Mouse (Mus musculus) embryonic facial prominence, embryonic 13.5 days (tissue): ENCODE measurements around the gene Npas3. TPM values are rescaled to one million over a fixed set of nuclear protein-coding genes. Genes with fewer than 3 reads are reported as not detected.

Experiments used
- ATAC-seq: fragments of 200-750 bp; cut with Nextera tagmentation; 2 replicates; pipeline ENCODE4 v1.8.0; 2017; ENCODE audit warnings: low read depth; ENCODE audit not compliant: insufficient number of reproducible peaks, insufficient read depth, low FRiP score, low TSS enrichment
- H3K27ac ChIP-seq: fragments of 300-500 bp; sonication (generic); 2 replicates; pipeline ENCODE4 v1.5.1; 2015; ENCODE audit warnings: moderate library complexity, mild to moderate bottlenecking, inconsistent platforms
- H3K27me3 ChIP-seq: fragments of 300-500 bp; sonication (generic); 2 replicates; pipeline ENCODE4 v1.6.1; 2015; ENCODE audit warnings: mild to moderate bottlenecking, inconsistent platforms
- H3K36me3 ChIP-seq: fragments of 300-500 bp; sonication (generic); 2 replicates; pipeline ENCODE4 v1.6.1; 2015; ENCODE audit warnings: mild to moderate bottlenecking, inconsistent platforms
- H3K4me1 ChIP-seq: fragments of 300-500 bp; sonication (generic); 2 replicates; pipeline ENCODE4 v1.6.1; 2015; ENCODE audit warnings: inconsistent platforms
- H3K4me2 ChIP-seq: fragments of 300-500 bp; sonication (generic); 2 replicates; pipeline ENCODE4 v1.6.1; 2015; ENCODE audit warnings: moderate library complexity, mild to moderate bottlenecking, inconsistent platforms
- H3K4me3 ChIP-seq: fragments of 300-500 bp; sonication (generic); 2 replicates; pipeline ENCODE4 v1.5.1; 2015; ENCODE audit warnings: mild to moderate bottlenecking, inconsistent platforms
- H3K9ac ChIP-seq: fragments of 300-500 bp; sonication (generic); 2 replicates; pipeline ENCODE4 v1.6.1; 2015; ENCODE audit warnings: mild to moderate bottlenecking, inconsistent platforms
- H3K9me3 ChIP-seq: fragments of 300-500 bp; sonication (generic); 2 replicates; pipeline ENCODE4 v1.6.1; 2016; ENCODE audit warnings: inconsistent platforms
- WGBS: fragments of 180-500 bp; shearing (Covaris S2); methylation state at CpG from one replicate; pipeline ENCODE4 v1.1.7; 2015; ENCODE audit warnings: mixed read lengths; 5-methylcytosine and 5-hydroxymethylcytosine counted together
- polyA plus RNA-seq: library from polyadenylated mRNA; unstranded; fragments of >200 nt; fragmentation: Nextera tagmentation; extraction: Ambion mirVana; gene quantifications from 2 replicates; pipeline ENCODE4 v1.2.1, GENCODE M21; 2015

Gene Npas3
- polyA plus RNA-seq, 1 experiment from 2014 or later: 4.3 TPM

GRCm38 (mm10) chr12:54052939-54053338 lies 804.5 kb downstream of the Npas3 start:
- Histone ChIP-seq H3K9ac (no peak overlapping the region), H3K9me3 (no peaks in the 10 kb centered on the region), H3K27me3 (peaks cover 14% of the 10 kb centered on the region; the same call in 1 of the 2 replicates), H3K36me3 (no peaks in the 10 kb centered on the region), H3K4me1 (0 out of 2 replicates have a peak, but pooled peaks cover 4% of the 10 kb centered on the region), H3K4me3 (no peak overlapping the region), H3K4me2 (no peak overlapping the region), H3K27ac (no peak overlapping the region)
- ATAC-seq: no peak
- 59% methylated on average over 3 of the region's 3 CpGs for whole genome bisulfite sequencing

DNA sequence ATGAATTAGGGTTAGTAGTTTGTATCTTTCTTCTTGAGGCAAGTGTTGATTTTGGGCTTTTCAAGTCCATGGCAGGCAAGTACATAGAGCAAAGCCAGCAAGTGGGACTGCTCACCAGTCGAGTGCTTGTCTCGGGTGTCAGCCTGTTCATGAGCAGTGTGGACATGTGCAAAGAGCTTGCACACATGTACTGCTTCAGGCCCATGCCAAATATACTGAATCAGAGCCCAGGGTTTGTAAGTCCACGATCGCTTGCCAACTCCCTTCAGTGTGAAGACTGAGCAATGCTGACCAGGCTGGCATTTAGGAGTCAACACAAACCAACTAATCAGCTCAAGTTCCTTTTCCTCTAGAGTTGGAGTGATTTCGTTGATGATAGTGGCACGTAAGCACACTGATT lies 805.1 kb downstream of the Npas3 start:
- Histone ChIP-seq H3K4me1 (0 out of 2 replicates have a peak, but pooled peaks cover 4% of the 10 kb centered on the region), H3K27ac (no peak overlapping the region), H3K36me3 (no peaks in the 10 kb centered on the region), H3K9me3 (no peaks in the 10 kb centered on the region), H3K4me3 (no peak overlapping the region), H3K27me3 (peaks cover 14% of the 10 kb centered on the region; the same call in 1 of the 2 replicates), H3K9ac (no peak overlapping the region), H3K4me2 (no peak overlapping the region)
- 91% methylated on average over 6 of the region's 6 CpGs for WGBS
- no peak for ATAC-seq

DNA sequence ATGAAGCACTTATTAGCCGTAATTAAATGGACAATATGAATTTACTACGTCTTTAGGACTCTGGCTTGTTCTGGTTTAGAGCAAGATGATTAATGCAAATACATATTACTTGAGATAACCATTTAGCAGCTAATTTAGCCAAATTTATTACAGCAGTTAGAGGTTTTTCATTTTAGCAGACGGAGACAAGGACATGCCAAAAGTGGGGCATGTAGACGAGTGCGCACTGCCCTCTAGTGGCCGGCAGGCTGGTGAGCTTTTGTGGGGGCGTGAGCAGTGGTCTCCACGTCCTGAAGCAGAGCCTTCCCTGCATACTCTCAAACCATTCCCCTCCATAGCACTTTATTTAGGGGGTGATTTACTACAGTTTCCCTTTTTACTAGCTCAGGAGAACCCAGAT lies 812.3 kb downstream of the Npas3 start:
- H3K4me3 ChIP-seq: no peak overlapping the region
- no peak for ATAC-seq
- no peaks in the 10 kb centered on the region for H3K9me3 ChIP-seq
- H3K4me2 ChIP-seq: no peak overlapping the region
- WGBS: 14% methylated on average over 8 of the region's 8 CpGs
- peaks cover 6% of the 10 kb centered on the region for H3K4me1 ChIP-seq
- H3K27ac ChIP-seq: no peak overlapping the region
- H3K9ac ChIP-seq: no peak overlapping the region
- no peaks in the 10 kb centered on the region for H3K36me3 ChIP-seq
- peaks cover 47% of the 10 kb centered on the region for H3K27me3 ChIP-seq

- Histone ChIP-seq H3K4me1 (peaks cover 6% of the 10 kb centered on the region), H3K9me3 (no peaks in the 10 kb centered on the region)
- WGBS: 67% methylated on average over 6 of the region's 6 CpGs
These were observed 812.7 kb downstream of the Npas3 start for GRCm38 (mm10) chr12:54061168-54061567.

GRCm38 (mm10) chr12:54064986-54065385 lies 816.5 kb downstream of the Npas3 start:
- Histone ChIP-seq H3K27me3 (peaks cover 70% of the 10 kb centered on the region), H3K4me1 (peaks cover 21% of the 10 kb centered on the region), H3K4me3 (no peak overlapping the region), H3K9me3 (no peaks in the 10 kb centered on the region), H3K27ac (no peak overlapping the region), H3K9ac (no peak overlapping the region), H3K36me3 (no peaks in the 10 kb centered on the region), H3K4me2 (no peak overlapping the region)
- ATAC-seq: no peak
- WGBS: 34% methylated on average over 16 of the region's 16 CpGs

More at GRCm38 (mm10) chr12:54061168-54061567, 812.7 kb downstream of the Npas3 start:
- Histone ChIP-seq H3K27me3 (peaks cover 48% of the 10 kb centered on the region), H3K36me3 (no peaks in the 10 kb centered on the region), H3K4me2 (no peak overlapping the region), H3K9ac (no peak overlapping the region), H3K27ac (no peak overlapping the region), H3K4me3 (no peak overlapping the region)
- ATAC-seq: no peak

- WGBS: 74% methylated on average over 11 of the region's 11 CpGs
- Histone ChIP-seq H3K36me3 (no peaks in the 10 kb centered on the region), H3K27me3 (peaks cover 72% of the 10 kb centered on the region), H3K9me3 (no peaks in the 10 kb centered on the region), H3K4me1 (peaks cover 21% of the 10 kb centered on the region), H3K27ac (no peak overlapping the region), H3K4me2 (no peak overlapping the region), H3K4me3 (no peak overlapping the region), H3K9ac (no peak overlapping the region)
- no peak for ATAC-seq
These were observed 817.1 kb downstream of the Npas3 start for GRCm38 (mm10) chr12:54065607-54066006.

- ATAC-seq: no peak
- H3K36me3 ChIP-seq: no peaks in the 10 kb centered on the region
- no peak overlapping the region for H3K27ac ChIP-seq
- peak overlapping the region; percentile 49; the same call in 1 of the 2 replicates for H3K9ac ChIP-seq
- peaks cover 66% of the 10 kb centered on the region for H3K27me3 ChIP-seq
- no peaks in the 10 kb centered on the region for H3K9me3 ChIP-seq
- H3K4me1 ChIP-seq: peaks cover 21% of the 10 kb centered on the region
- H3K4me3 ChIP-seq: peak overlapping the region; percentile 48
- 33% methylated on average over 14 of the region's 14 CpGs for WGBS
- peak overlapping the region; percentile 83 for H3K4me2 ChIP-seq
These were observed 818.9 kb downstream of the Npas3 start for GRCm38 (mm10) chr12:54067419-54067818.

DNA sequence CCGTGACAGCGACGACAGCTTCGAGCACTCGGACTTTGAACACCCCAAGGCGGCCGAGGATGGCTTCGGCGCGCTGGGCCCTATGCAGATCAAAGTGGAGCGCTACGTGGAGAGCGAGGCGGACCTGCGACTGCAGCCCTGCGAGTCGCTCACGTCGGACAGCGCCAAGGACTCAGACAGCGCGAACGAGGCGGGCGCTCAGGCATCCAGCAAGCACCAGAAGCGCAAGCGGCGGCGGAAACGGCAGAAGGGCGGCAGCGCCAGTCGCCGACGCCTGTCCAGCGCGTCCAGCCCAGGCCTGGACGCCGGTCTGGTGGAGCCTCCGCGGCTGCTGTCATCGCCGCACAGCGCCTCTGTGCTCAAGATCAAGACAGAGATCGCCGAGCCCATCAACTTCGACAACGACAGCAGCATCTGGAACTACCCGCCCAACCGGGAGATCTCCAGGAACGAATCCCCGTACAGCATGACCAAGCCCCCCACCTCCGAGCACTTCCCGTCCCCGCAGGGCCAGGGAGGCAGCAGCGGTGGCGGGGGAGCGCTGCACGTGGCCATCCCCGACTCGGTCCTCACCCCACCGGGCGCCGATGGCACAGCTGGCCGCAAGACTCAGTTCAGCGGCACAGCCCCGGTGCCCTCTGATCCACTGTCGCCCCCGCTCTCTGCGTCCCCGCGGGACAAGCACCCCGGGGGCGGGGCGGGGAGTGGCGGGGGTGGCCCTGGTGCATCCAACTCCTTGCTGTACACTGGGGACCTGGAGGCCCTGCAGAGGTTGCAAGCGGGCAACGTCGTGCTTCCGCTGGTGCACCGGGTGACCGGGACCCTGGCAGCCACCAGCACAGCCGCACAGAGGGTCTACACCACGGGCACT lies 819.6 kb downstream of the Npas3 start:
- peak overlapping the region; percentile 83 for H3K4me2 ChIP-seq
- H3K36me3 ChIP-seq: no peaks in the 10 kb centered on the region
- H3K4me1 ChIP-seq: peaks cover 21% of the 10 kb centered on the region
- peak overlapping the region; percentile 49 for H3K9ac ChIP-seq
- peak overlapping the region; percentile 48 for H3K4me3 ChIP-seq
- 6% methylated on average over 82 of the region's 84 CpGs for WGBS
- no peaks in the 10 kb centered on the region for H3K9me3 ChIP-seq
- peaks cover 60% of the 10 kb centered on the region for H3K27me3 ChIP-seq
- peak; percentile 32; the same call in 1 of the 2 replicates for ATAC-seq
- H3K27ac ChIP-seq: no peak overlapping the region

- Histone ChIP-seq H3K27me3 (peaks cover 60% of the 10 kb centered on the region), H3K9ac (no peak overlapping the region), H3K36me3 (no peaks in the 10 kb centered on the region), H3K4me2 (peak overlapping the region; percentile 83), H3K4me3 (peak overlapping the region; percentile 48; the same call in 1 of the 2 replicates), H3K27ac (no peak overlapping the region), H3K9me3 (no peaks in the 10 kb centered on the region), H3K4me1 (peaks cover 21% of the 10 kb centered on the region)
- ATAC-seq: no peak
- WGBS: 67% methylated on average over 27 of the region's 27 CpGs
These were observed 820.3 kb downstream of the Npas3 start for GRCm38 (mm10) chr12:54068757-54069146.

DNA sequence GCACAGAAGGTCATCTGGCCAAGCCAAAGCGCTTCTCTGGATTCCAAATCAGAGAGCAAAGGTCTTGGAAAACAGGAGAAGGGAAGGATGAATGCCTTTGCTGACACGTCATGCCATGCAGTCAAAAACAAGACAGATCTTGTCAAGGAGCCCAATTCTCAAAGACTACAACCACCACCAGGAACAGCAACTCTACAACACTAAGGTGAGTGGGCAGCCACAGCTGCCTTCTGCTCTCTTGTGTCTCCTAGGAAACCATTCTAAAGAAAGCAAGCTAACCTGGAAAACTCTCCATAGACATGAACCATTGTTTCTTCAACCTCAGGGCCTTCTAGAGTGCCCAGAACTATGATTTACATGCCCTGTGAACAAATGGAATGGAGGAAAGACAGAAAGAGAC lies 825.5 kb downstream of the Npas3 start:
- Histone ChIP-seq H3K9ac (no peak overlapping the region), H3K9me3 (no peaks in the 10 kb centered on the region), H3K4me2 (no peak overlapping the region), H3K4me3 (no peak overlapping the region), H3K27ac (no peak overlapping the region), H3K27me3 (peaks cover 14% of the 10 kb centered on the region), H3K36me3 (no peaks in the 10 kb centered on the region), H3K4me1 (no peaks in the 10 kb centered on the region)
- no peak for ATAC-seq
- WGBS: 96% methylated on average over 2 of the region's 2 CpGs

DNA sequence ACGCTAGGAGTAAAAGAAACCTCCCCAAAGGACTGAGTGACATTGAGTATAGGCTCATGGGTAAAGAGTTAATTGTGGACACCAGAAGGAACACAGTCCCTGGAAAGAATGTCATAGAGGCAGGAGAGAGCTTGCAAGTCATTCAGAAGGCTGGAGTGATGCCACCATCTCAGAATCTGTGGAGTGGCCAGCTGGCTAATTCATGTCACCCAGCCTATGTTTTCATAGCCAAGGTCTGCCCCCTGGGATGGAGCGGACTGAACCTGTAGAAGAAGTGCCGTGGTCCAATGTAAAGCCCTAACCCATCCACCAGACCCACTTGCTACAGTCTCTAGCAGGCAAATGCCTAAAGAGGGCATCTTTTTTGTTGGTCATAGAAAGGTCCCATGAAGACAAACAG lies 832.5 kb downstream of the Npas3 start:
- Histone ChIP-seq H3K4me1 (no peaks in the 10 kb centered on the region), H3K4me3 (no peak overlapping the region), H3K4me2 (no peak overlapping the region), H3K27ac (no peak overlapping the region), H3K9me3 (no peaks in the 10 kb centered on the region), H3K36me3 (no peaks in the 10 kb centered on the region), H3K27me3 (no peaks in the 10 kb centered on the region), H3K9ac (no peak overlapping the region)
- ATAC-seq: no peak
- 93% methylated on average over 3 of the region's 3 CpGs for WGBS

- Histone ChIP-seq H3K9me3 (no peaks in the 10 kb centered on the region), H3K27ac (no peak overlapping the region), H3K36me3 (no peaks in the 10 kb centered on the region), H3K9ac (no peak overlapping the region), H3K4me3 (no peak overlapping the region), H3K27me3 (no peaks in the 10 kb centered on the region), H3K4me1 (no peaks in the 10 kb centered on the region; the same call in 1 of the 2 replicates), H3K4me2 (no peak overlapping the region)
- no peak for ATAC-seq
- WGBS: 65% methylated on average over 8 of the region's 8 CpGs
These were observed 845.3 kb downstream of the Npas3 start for GRCm38 (mm10) chr12:54093729-54094128.
